Comparison of ENCODE assay signal across 17 mouse cellular contexts in genomic region chr12:24623486-24624251, GRCm38 (mm10). TPM values are rescaled to one million over a fixed set of nuclear protein-coding genes. Genes with fewer than 3 reads are reported as not detected.
A peak's percentile ranks its signal among the peaks of the same experiment; 100 is the strongest.
DNase-seq lines count a peak whose midpoint lies in the region; ATAC-seq lines count a peak whose summit lies in the region.
"Had no signal": no experiment of that assay in that cellular context is flagged by ENCODE, and none has a peak within 500 bp of the region (broad histone marks: within the 10 kb centered on the region; RNA-seq: fewer than 3 reads in every experiment).

No protein-coding gene starts in this region.

- H3K4me3 ChIP-seq in neural tube, embryonic 11.5 days (ENCODE audit: low read depth, low read length) = no peak overlapping the region
- H3K4me3 ChIP-seq in hindbrain, embryonic 16.5 days (ENCODE audit: low read length) = no peak overlapping the region
- H3K4me3 ChIP-seq in neural tube, embryonic 13.5 days = no peak overlapping the region
- H3K4me3 ChIP-seq: embryonic facial prominence, embryonic 12.5 days; forebrain, embryonic 10.5 days; gastrocnemius, adult 2 months; heart, embryonic 12.5 days; limb, embryonic 13.5 days; megakaryocyte, embryonic 14.5 days had no signal

- no peaks in the 10 kb centered on the region for H3K36me3 ChIP-seq in neural tube, embryonic 11.5 days (ENCODE audit: control insufficient read depth, insufficient read depth, low read length)
- H3K36me3 ChIP-seq in hindbrain, embryonic 16.5 days (ENCODE audit: control insufficient read depth, insufficient read depth, low read length) = no peaks in the 10 kb centered on the region
- H3K36me3 ChIP-seq in neural tube, embryonic 13.5 days = no peaks in the 10 kb centered on the region
- H3K36me3 ChIP-seq: embryonic facial prominence, embryonic 12.5 days; forebrain, embryonic 10.5 days; heart, embryonic 12.5 days; limb, embryonic 13.5 days had no signal

- peaks cover 5% of the 10 kb centered on the region; the same call in 1 of the 2 replicates for H3K4me1 ChIP-seq in neural tube, embryonic 11.5 days (ENCODE audit: control insufficient read depth, insufficient read depth, low read length)
- H3K4me1 ChIP-seq in hindbrain, embryonic 16.5 days (ENCODE audit: control insufficient read depth, insufficient read depth, low read depth, low read length) = peaks cover 3% of the 10 kb centered on the region; the same call in 1 of the 2 replicates
- H3K4me1 ChIP-seq in neural tube, embryonic 13.5 days (replicated peaks) = peaks cover 5% of the 10 kb centered on the region
- H3K4me1 ChIP-seq: embryonic facial prominence, embryonic 12.5 days; limb, embryonic 13.5 days had no signal

- no peak for ATAC-seq in neural tube, embryonic 11.5 days (ENCODE audit: insufficient read depth, low FRiP score, low TSS enrichment)
- ATAC-seq in hindbrain, embryonic 16.5 days = peak; percentile 66
- 0 out of 2 replicates have a peak, but pooled peaks have one; percentile 36 for ATAC-seq in neural tube, embryonic 13.5 days (ENCODE audit: low read depth)
- ATAC-seq: liver, postnatal 0 days had no signal

- H3K27ac ChIP-seq in neural tube, embryonic 11.5 days (ENCODE audit: low read depth, low read length) = no peak overlapping the region
- no peak overlapping the region for H3K27ac ChIP-seq in hindbrain, embryonic 16.5 days (ENCODE audit: low read depth, low read length)
- H3K27ac ChIP-seq in neural tube, embryonic 13.5 days (replicated peaks) = no peak overlapping the region
- H3K27ac ChIP-seq: embryonic facial prominence, embryonic 12.5 days; forebrain, embryonic 10.5 days; gastrocnemius, adult 2 months; limb, embryonic 13.5 days had no signal

- H3K9me3 ChIP-seq in neural tube, embryonic 11.5 days (ENCODE audit: control insufficient read depth, low read length) = no peaks in the 10 kb centered on the region
- no peaks in the 10 kb centered on the region for H3K9me3 ChIP-seq in hindbrain, embryonic 16.5 days (ENCODE audit: control insufficient read depth, low read length)
- no peaks in the 10 kb centered on the region for H3K9me3 ChIP-seq in neural tube, embryonic 13.5 days
- H3K9me3 ChIP-seq: embryonic facial prominence, embryonic 12.5 days; forebrain, embryonic 10.5 days; heart, embryonic 12.5 days; limb, embryonic 13.5 days; megakaryocyte, embryonic 14.5 days had no signal

- H3K4me2 ChIP-seq in neural tube, embryonic 11.5 days (ENCODE audit: low read depth) = no peak overlapping the region
- no peak overlapping the region for H3K4me2 ChIP-seq in hindbrain, embryonic 16.5 days (ENCODE audit: low read length)
- no peak overlapping the region for H3K4me2 ChIP-seq in neural tube, embryonic 13.5 days
- H3K4me2 ChIP-seq: embryonic facial prominence, embryonic 12.5 days; heart, embryonic 12.5 days; limb, embryonic 13.5 days had no signal

- H3K27me3 ChIP-seq in neural tube, embryonic 11.5 days (ENCODE audit: control insufficient read depth, insufficient read depth, low read length) = no peaks in the 10 kb centered on the region
- H3K27me3 ChIP-seq in hindbrain, embryonic 16.5 days (replicated peaks; ENCODE audit: control insufficient read depth, insufficient read depth, low read length) = no peaks in the 10 kb centered on the region
- H3K27me3 ChIP-seq in neural tube, embryonic 13.5 days = no peaks in the 10 kb centered on the region
- H3K27me3 ChIP-seq: CH12.LX; embryonic facial prominence, embryonic 12.5 days; heart, embryonic 12.5 days; limb, embryonic 13.5 days had no signal

- peak; percentile 16 for DNase-seq in neural tube, embryonic 11.5 days (ENCODE audit: low spot score)
- no peak for DNase-seq in neural tube, embryonic 10.5 days (ENCODE audit: extremely low spot score, low spot score)
- DNase-seq in embryo, embryonic 10.5 days (ENCODE audit: low spot score) = peak; percentile 36
- no peak for DNase-seq in c-Kit-positive CD71-positive TER-119-positive erythroid progenitor cells, embryonic 14.5 days (ENCODE audit: low spot score)
- no peak for DNase-seq in cerebellum, postnatal 25 days
- DNase-seq: cerebellum, adult 2 months; gastrocnemius, adult 2 months; kidney, postnatal 10 days; liver, postnatal 0 days had no signal

- no peak overlapping the region for H3K9ac ChIP-seq in neural tube, embryonic 11.5 days (ENCODE audit: low read length)
- H3K9ac ChIP-seq in hindbrain, embryonic 16.5 days (ENCODE audit: low read depth, low read length) = no peak overlapping the region
- H3K9ac ChIP-seq in neural tube, embryonic 13.5 days = no peak overlapping the region
- H3K9ac ChIP-seq: embryonic facial prominence, embryonic 12.5 days; heart, embryonic 12.5 days; limb, embryonic 13.5 days; liver, postnatal 0 days had no signal

- 60% methylated on average over 12 of the region's 12 CpGs for WGBS in neural tube, embryonic 11.5 days
- WGBS in hindbrain, embryonic 16.5 days = 47% methylated on average over 12 of the region's 12 CpGs
- WGBS in neural tube, embryonic 13.5 days = 59% methylated on average over 12 of the region's 12 CpGs

RNA-seq across cellular contexts. Expression of gene Klf11, which starts 27.4 kb away (rescaled TPM):
- 14.5 and 16.0 TPM in 2 replicates for polyA plus RNA-seq in neural tube, embryonic 11.5 days (2014; fragmentation: Nextera tagmentation; extraction: Ambion mirVana)
- polyA plus RNA-seq in hindbrain, embryonic 16.5 days (2015; fragmentation: Nextera tagmentation; extraction: Ambion mirVana) = 14.9 and 15.5 TPM in 2 replicates
- 14.9 and 16.9 TPM in 2 replicates for polyA plus RNA-seq in neural tube, embryonic 13.5 days (2015; fragmentation: Nextera tagmentation; extraction: Ambion mirVana)

RNA-seq across cellular contexts. Expression of gene Grhl1, which starts 51.6 kb away (rescaled TPM):
- polyA plus RNA-seq in neural tube, embryonic 11.5 days (2014; fragmentation: Nextera tagmentation; extraction: Ambion mirVana) = 0.51 and 0.61 TPM in 2 replicates
- polyA plus RNA-seq in hindbrain, embryonic 16.5 days (2015; fragmentation: Nextera tagmentation; extraction: Ambion mirVana) = 1.2 and 1.8 TPM in 2 replicates
- 0.15 and 0.36 TPM in 2 replicates for polyA plus RNA-seq in neural tube, embryonic 13.5 days (2015; fragmentation: Nextera tagmentation; extraction: Ambion mirVana)

RNA-seq across cellular contexts. Expression of gene Cys1, which starts 57.9 kb away (rescaled TPM):
- polyA plus RNA-seq in neural tube, embryonic 11.5 days (2014; fragmentation: Nextera tagmentation; extraction: Ambion mirVana) = 0.62 and 1.3 TPM in 2 replicates
- 1.5 and 1.6 TPM in 2 replicates for polyA plus RNA-seq in hindbrain, embryonic 16.5 days (2015; fragmentation: Nextera tagmentation; extraction: Ambion mirVana)
- polyA plus RNA-seq in neural tube, embryonic 13.5 days (2015; fragmentation: Nextera tagmentation; extraction: Ambion mirVana) = 1.8 and 2.1 TPM in 2 replicates

Comparison
In these comparisons a context has a peak if more than half of its experiments do, and no peak if none do; other contexts are left out.
1. DNase-seq: peak in neural tube, embryonic 11.5 days (single experiment) and embryo, embryonic 10.5 days (single experiment); none in neural tube, embryonic 10.5 days (single experiment), c-Kit-positive CD71-positive TER-119-positive erythroid progenitor cells, embryonic 14.5 days (single experiment) and cerebellum, postnatal 25 days (0 of 2).